Mouse (Mus musculus): ENCODE data around the gene Plppr3.

DNA sequence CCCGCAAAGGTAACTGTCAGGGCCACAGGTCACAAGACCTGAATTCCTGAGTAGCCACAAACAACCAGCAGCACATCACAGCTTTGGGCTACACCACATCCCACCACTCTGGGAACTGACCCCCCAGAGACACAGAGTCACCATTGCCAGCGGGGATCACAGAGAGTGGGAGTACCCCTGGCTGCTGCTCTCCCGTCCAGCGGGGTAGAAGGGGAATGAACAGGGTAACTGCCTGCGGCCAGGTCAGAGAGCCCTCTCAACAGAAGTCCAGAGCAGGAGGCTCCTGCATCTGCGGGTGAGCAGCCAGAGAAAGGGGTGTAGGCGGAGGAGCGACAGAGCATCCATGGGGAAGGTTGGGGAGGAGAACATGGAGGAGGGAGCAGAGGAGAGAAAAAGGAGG lies 41.6 kb upstream of the Plppr3 start:
- TF ChIP-seq EP300 (IDR thresholded peaks at IDR 0.05; ENCODE audit: low read depth) (no peak), CTCF (IDR thresholded peaks at IDR 0.05; ENCODE audit: low read depth) (no peak)

Measured in heart, postnatal 0 days (tissue).